Mouse (Mus musculus) heart, adult 8-10 months (tissue): ENCODE results near the gene Krtap6-5. TPM values are rescaled to one million over a fixed set of nuclear protein-coding genes. Genes with fewer than 3 reads are reported as not detected.
"Not testable (repeated sequence)": the region's sequence is repeated elsewhere in the genome, so short reads cannot be mapped to it uniquely, and the experiment has no call there.

Source experiments
- DNase-seq: peaks from one replicate; pipeline ENCODE4 v3.0.0; 2022; ENCODE audit warnings: low spot score
- total RNA-seq, 4 experiments: library from RNA; stranded (reverse); gene quantifications; 2 replicates each; pipeline ENCODE4 v1.2.4; 2022

Krtap6-5 gene
- not detected for total RNA-seq

- no peak for DNase-seq
Observed at GRCm38 (mm10) chr16:89047783-89048182, at the start of gene Krtap6-5. Gene Krtap6-5 (minus strand): TSS chr16:89047883.

- DNase-seq: not testable (repeated sequence)
Observed at GRCm38 (mm10) chr16:89071041-89071440, 23.4 kb upstream of the Krtap6-5 start.

- not testable (repeated sequence) for DNase-seq
Observed at GRCm38 (mm10) chr16:89063902-89064301, 16.2 kb upstream of the Krtap6-5 start, which contains the start of gene 1110025L11Rik. Gene 1110025L11Rik (minus strand): TSS chr16:89064002.

DNA sequence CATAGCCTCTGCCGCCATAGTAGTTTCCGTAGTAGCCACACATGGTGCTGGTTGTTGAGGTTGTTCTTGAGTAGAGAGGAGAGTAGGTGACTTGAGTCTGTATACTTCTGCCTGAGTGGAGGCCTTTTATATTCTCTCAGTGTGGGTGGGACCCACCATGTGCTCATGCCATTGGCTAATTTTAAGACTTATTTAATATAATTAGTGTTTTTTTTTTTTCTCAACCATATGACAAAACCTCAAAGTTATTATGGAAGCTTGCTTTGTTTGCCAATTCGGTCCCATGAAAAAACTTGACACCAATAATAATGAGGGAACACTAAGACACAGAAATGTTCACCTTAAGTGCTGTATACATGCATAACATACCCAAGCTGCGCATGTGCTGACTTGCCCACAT is 6.3 kb downstream of the Krtap6-5 start, which contains the start of gene Gm10228:
TSS of gene Gm10228 (minus strand) at position 101 of the 400 bp plus-strand sequence.
- not testable (repeated sequence) for DNase-seq

- not testable (repeated sequence) for DNase-seq
Observed at GRCm38 (mm10) chr16:89031399-89031798, 16.3 kb downstream of the Krtap6-5 start, which contains the start of gene Krtap6-1. Gene Krtap6-1 (plus strand): TSS chr16:89031699.

- DNase-seq: not testable (repeated sequence)
Observed at GRCm38 (mm10) chr16:89014984-89015383, 32.7 kb downstream of the Krtap6-5 start, which contains the start of gene Gm10229. Gene Gm10229 (plus strand): TSS chr16:89015284.

- DNase-seq: no peak
Observed at GRCm38 (mm10) chr16:89013973-89014372, 33.7 kb downstream of the Krtap6-5 start.

GRCm38 (mm10) chr16:89010659-89011058 is 37.0 kb downstream of the Krtap6-5 start, which contains the start of gene Krtap22-2:
Gene Krtap22-2 (minus strand): TSS chr16:89010759.
- DNase-seq: no peak

Other genes starting within 250 kb of the Krtap6-5 start
- gene Gm20741, start 235.7 kb downstream of the Krtap6-5 start, total RNA-seq: not detected
- not detected for gene Krtap15, start 227.7 kb downstream of the Krtap6-5 start, total RNA-seq
- not detected for gene Krtap14, start 221.7 kb downstream of the Krtap6-5 start, total RNA-seq
- gene Krtap19-1, start 178.5 kb downstream of the Krtap6-5 start, total RNA-seq: not detected
- not detected for gene Krtap19-2, start 173.6 kb downstream of the Krtap6-5 start, total RNA-seq
- not detected for gene Krtap19-3, start 169.8 kb downstream of the Krtap6-5 start, total RNA-seq
- gene Krtap19-4, start 162.8 kb downstream of the Krtap6-5 start, total RNA-seq: not detected
- not detected for gene Krtap19-5, start 151.4 kb downstream of the Krtap6-5 start, total RNA-seq
- not detected for gene Krtap19-9b, start 115.6 kb downstream of the Krtap6-5 start, total RNA-seq
- gene Krtap16-3, start 85.0 kb downstream of the Krtap6-5 start, total RNA-seq: not detected
- not detected for gene Krtap22-2, start 37.1 kb downstream of the Krtap6-5 start, total RNA-seq
- not detected for gene Gm10229, start 32.6 kb downstream of the Krtap6-5 start, total RNA-seq
- not detected for gene Krtap6-1, start 16.2 kb downstream of the Krtap6-5 start, total RNA-seq
- not detected for gene Gm10228, start 6.4 kb downstream of the Krtap6-5 start, total RNA-seq
- not detected for gene 1110025L11Rik, start 16.1 kb upstream of the Krtap6-5 start, total RNA-seq
- not detected for gene Krtap6-3, start 36.1 kb upstream of the Krtap6-5 start, total RNA-seq
- not detected for gene Gm6358, start 93.0 kb upstream of the Krtap6-5 start, total RNA-seq
- gene Gm10061, start 103.2 kb upstream of the Krtap6-5 start, total RNA-seq: not detected
- not detected for gene Gm9789, start 110.1 kb upstream of the Krtap6-5 start, total RNA-seq
- not detected for gene Gm7735, start 121.6 kb upstream of the Krtap6-5 start, total RNA-seq
- not detected for gene 1110057P08Rik, start 126.9 kb upstream of the Krtap6-5 start, total RNA-seq
- not detected for gene Krtap20-2, start 158.0 kb upstream of the Krtap6-5 start, total RNA-seq